Mouse (Mus musculus): ENCODE results near the gene Myoz1. TPM values are rescaled to one million over a fixed set of nuclear protein-coding genes. Genes with fewer than 3 reads are reported as not detected.

Myoz1 gene
- total RNA-seq, 1 experiment from 2014 or later: not detected

GRCm38 (mm10) chr14:20607396-20608126 lies 48.8 kb downstream of the Myoz1 start:
- ATAC-seq (replicated peaks; ENCODE audit: low read depth, poor library complexity, severe bottlenecking): peak; percentile 56; the same call in 1 of the 2 replicates

GRCm38 (mm10) chr14:20601287-20601686 lies 55.1 kb downstream of the Myoz1 start:
- no peak for ATAC-seq (replicated peaks; ENCODE audit: low read depth, poor library complexity, severe bottlenecking)

GRCm38 (mm10) chr14:20600203-20600602 lies 56.1 kb downstream of the Myoz1 start:
- ATAC-seq (replicated peaks; ENCODE audit: low read depth, poor library complexity, severe bottlenecking): no peak

- peak; percentile 62; the same call in 1 of the 2 replicates for ATAC-seq (replicated peaks; ENCODE audit: low read depth, poor library complexity, severe bottlenecking)
These were observed 56.8 kb downstream of the Myoz1 start for GRCm38 (mm10) chr14:20599542-20599941.

Other genes with a start within 250 kb of the Myoz1 start
- 0.05 TPM in 1 of 2 replicates, not detected in the other for gene Cfap70, start 204.3 kb downstream of the Myoz1 start, total RNA-seq (2017)
- gene Anxa7, start 176.4 kb downstream of the Myoz1 start, total RNA-seq (2017): 48.7 and 60.9 TPM in 2 replicates
- 1.1 and 1.9 TPM in 2 replicates for gene Mss51, start 159.6 kb downstream of the Myoz1 start, total RNA-seq (2017)
- gene Ppp3cb, start 110.0 kb downstream of the Myoz1 start, total RNA-seq (2017): 55.1 and 94.1 TPM in 2 replicates
- gene Usp54, start 15.5 kb downstream of the Myoz1 start, total RNA-seq (2017): 8.3 and 8.6 TPM in 2 replicates
- gene Synpo2l, start 11.8 kb upstream of the Myoz1 start, total RNA-seq (2017): 0.23 TPM in 1 of 2 replicates, not detected in the other
- gene Sec24c, start 17.8 kb upstream of the Myoz1 start, total RNA-seq (2017): 75.4 and 87.3 TPM in 2 replicates
- 6.2 and 9.5 TPM in 2 replicates for gene Fut11, start 38.4 kb upstream of the Myoz1 start, total RNA-seq (2017)
- 100 and 114 TPM in 2 replicates for gene Chchd1, start 46.5 kb upstream of the Myoz1 start, total RNA-seq (2017)
- 7.9 and 17.6 TPM in 2 replicates for gene Zswim8, start 51.0 kb upstream of the Myoz1 start, total RNA-seq (2017)
- 11.6 and 13.4 TPM in 2 replicates for gene Ndst2, start 78.0 kb upstream of the Myoz1 start, total RNA-seq (2017)
- 46.7 and 57.4 TPM in 2 replicates for gene Camk2g, start 137.5 kb upstream of the Myoz1 start, total RNA-seq (2017)
- 0.92 and 1.6 TPM in 2 replicates for gene Plau, start 180.1 kb upstream of the Myoz1 start, total RNA-seq (2017)

Data from common myeloid progenitor, adult 5-6 weeks (primary cell).